Mouse (Mus musculus) kidney, adult 2 months (tissue): ENCODE data around the gene Prkd2. TPM values are rescaled to one million over a fixed set of nuclear protein-coding genes. Genes with fewer than 3 reads are reported as not detected.
A peak's percentile ranks its signal among the peaks of the same experiment; 100 is the strongest.

Source experiments
- DNase-seq: peaks from one replicate; pipeline ENCODE4 v3.0.0; 2021
- H3K27ac ChIP-seq: fragments of 200-500 bp; 2 replicates; pipeline ENCODE4 v1.5.1; 2012; ENCODE audit warnings: low read depth, low read length, control low read depth, inconsistent platforms; ENCODE audit not compliant: insufficient read depth
- H3K27me3 ChIP-seq: fragments of 200-500 bp; replicated peaks from 2 replicates; pipeline ENCODE4 v1.6.1; 2012; ENCODE audit warnings: mild to moderate bottlenecking, moderate library complexity, low read length, inconsistent platforms; ENCODE audit not compliant: control insufficient read depth, insufficient read depth
- H3K36me3 ChIP-seq: fragments of 200-500 bp; 2 replicates; pipeline ENCODE4 v1.6.1; 2012; ENCODE audit warnings: mild to moderate bottlenecking, moderate library complexity, low read length, inconsistent platforms; ENCODE audit not compliant: control insufficient read depth, insufficient read depth
- H3K4me1 ChIP-seq: fragments of 200-500 bp; 2 replicates; pipeline ENCODE4 v1.6.1; 2011; ENCODE audit warnings: low read length; ENCODE audit not compliant: control insufficient read depth, insufficient read depth
- H3K4me3 ChIP-seq: fragments of 200-500 bp; 2 replicates; pipeline ENCODE4 v1.5.1; 2011; ENCODE audit warnings: mild to moderate bottlenecking, low read depth, low read length, control low read depth; ENCODE audit not compliant: insufficient read depth
- CTCF ChIP-seq: fragments of 200-500 bp; conservative IDR thresholded peaks from 2 replicates; pipeline ENCODE4 v1.5.1; 2011; ENCODE audit warnings: low read depth, mild to moderate bottlenecking, control low read depth, low read length, moderate library complexity, mixed read lengths; ENCODE audit not compliant: insufficient read depth, insufficient read length
- POLR2A ChIP-seq: fragments of 200-500 bp; IDR thresholded peaks from one replicate; pipeline ENCODE4 v1.6.1; 2011; ENCODE audit warnings: low read depth, low read length, control low read depth
- WGBS: fragments of 180-500 bp; shearing (Covaris S2); methylation state at CpG from one replicate; pipeline ENCODE4 v1.1.7; 2018; 5-methylcytosine and 5-hydroxymethylcytosine counted together
- polyA plus RNA-seq: library from polyadenylated mRNA; depleted of rRNA; stranded (reverse); fragments of >200 nt; gene quantifications from 2 replicates; pipeline ENCODE4 v1.2.3, GENCODE M21; 2012

The Prkd2 gene
- polyA plus RNA-seq, 1 experiment: 23.3 TPM

- H3K27ac ChIP-seq: no peak overlapping the region
- no peaks in the 10 kb centered on the region for H3K27me3 ChIP-seq
- H3K4me3 ChIP-seq: no peak overlapping the region
- no peaks in the 10 kb centered on the region for H3K36me3 ChIP-seq
- H3K4me1 ChIP-seq: 0 out of 2 replicates have a peak, but pooled peaks cover 5% of the 10 kb centered on the region
- DNase-seq: no peak
- no peak for TF ChIP-seq CTCF
- no peak for TF ChIP-seq POLR2A
- 83% methylated on average over 2 of the region's 2 CpGs for whole genome bisulfite sequencing
Observed at GRCm38 (mm10) chr7:16840109-16840491, 2.6 kb upstream of the Prkd2 start.

GRCm38 (mm10) chr7:16841078-16841477 is 1.6 kb upstream of the Prkd2 start:
- H3K4me3 ChIP-seq: no peak overlapping the region
- 70% methylated on average over 4 of the region's 4 CpGs for WGBS
- DNase-seq: no peak
- H3K4me1 ChIP-seq: 0 out of 2 replicates have a peak, but pooled peaks cover 5% of the 10 kb centered on the region
- H3K36me3 ChIP-seq: no peaks in the 10 kb centered on the region
- H3K27ac ChIP-seq: no peak overlapping the region
- no peaks in the 10 kb centered on the region for H3K27me3 ChIP-seq
- no peak for TF ChIP-seq CTCF
- TF ChIP-seq POLR2A: no peak

GRCm38 (mm10) chr7:16841561-16842560 is 841 bp upstream of the Prkd2 start:
- 44% methylated on average over 11 of the region's 11 CpGs for WGBS
- peak; percentile 21 for DNase-seq
- no peaks in the 10 kb centered on the region for H3K36me3 ChIP-seq
- H3K27me3 ChIP-seq: no peaks in the 10 kb centered on the region
- H3K4me3 ChIP-seq: peak overlapping the region; percentile 83
- TF ChIP-seq CTCF (no peak), POLR2A (no peak)
- 0 out of 2 replicates have a peak, but pooled peaks cover 5% of the 10 kb centered on the region for H3K4me1 ChIP-seq
- peak overlapping the region; percentile 63 for H3K27ac ChIP-seq

GRCm38 (mm10) chr7:16843441-16844171 is 904 bp downstream of the Prkd2 start:
- H3K27me3 ChIP-seq: no peaks in the 10 kb centered on the region
- peak; percentile 62 for DNase-seq
- peak overlapping the region; percentile 67 for H3K27ac ChIP-seq
- 0 out of 2 replicates have a peak, but pooled peaks cover 5% of the 10 kb centered on the region for H3K4me1 ChIP-seq
- WGBS: 4% methylated on average over 33 of the region's 33 CpGs
- no peaks in the 10 kb centered on the region for H3K36me3 ChIP-seq
- peak overlapping the region; percentile 83 for H3K4me3 ChIP-seq
- TF ChIP-seq POLR2A (no peak), CTCF (no peak)

GRCm38 (mm10) chr7:16844696-16845071 is 2.0 kb downstream of the Prkd2 start:
- no peak for TF ChIP-seq CTCF
- no peak for TF ChIP-seq POLR2A
- Histone ChIP-seq H3K4me1 (0 out of 2 replicates have a peak, but pooled peaks cover 5% of the 10 kb centered on the region), H3K27ac (peak overlapping the region; percentile 73), H3K27me3 (no peaks in the 10 kb centered on the region), H3K36me3 (no peaks in the 10 kb centered on the region), H3K4me3 (peak overlapping the region; percentile 83)
- DNase-seq: peak; percentile 50
- 47% methylated on average over 3 of the region's 3 CpGs for WGBS

GRCm38 (mm10) chr7:16845072-16845819 is 2.5 kb downstream of the Prkd2 start:
- DNase-seq: peak; percentile 78
- Histone ChIP-seq H3K36me3 (no peaks in the 10 kb centered on the region), H3K27ac (peak overlapping the region; percentile 73), H3K27me3 (no peaks in the 10 kb centered on the region), H3K4me3 (peak overlapping the region; percentile 83), H3K4me1 (0 out of 2 replicates have a peak, but pooled peaks cover 5% of the 10 kb centered on the region)
- TF ChIP-seq POLR2A (no peak), CTCF (no peak)
- 27% methylated on average over 14 of the region's 14 CpGs for WGBS

GRCm38 (mm10) chr7:16845820-16846167 is 3.1 kb downstream of the Prkd2 start:
- H3K4me3 ChIP-seq: peak overlapping the region; percentile 83
- TF ChIP-seq POLR2A (no peak), CTCF (no peak)
- 33% methylated on average over 10 of the region's 10 CpGs for WGBS
- H3K4me1 ChIP-seq: 0 out of 2 replicates have a peak, but pooled peaks cover 5% of the 10 kb centered on the region
- H3K36me3 ChIP-seq: no peaks in the 10 kb centered on the region
- H3K27ac ChIP-seq: peak overlapping the region; percentile 71
- no peak for DNase-seq
- H3K27me3 ChIP-seq: no peaks in the 10 kb centered on the region
